Mouse (Mus musculus): ENCODE data around the gene Vmn2r11. TPM values are rescaled to one million over a fixed set of nuclear protein-coding genes. Genes with fewer than 3 reads are reported as not detected.
"Not testable (repeated sequence)": the region's sequence is repeated elsewhere in the genome, so short reads cannot be mapped to it uniquely, and the experiment has no call there.

The Vmn2r11 gene
- total RNA-seq (2022): under 1 TPM in 1 of 4 experiments, not detected in 3; 0.06 TPM

- not testable (repeated sequence) for DNase-seq
Observed at GRCm38 (mm10) chr5:109059469-109059868, at the start of gene Vmn2r11. Gene Vmn2r11, minus strand, starts transcription at chr5:109059569.

GRCm38 (mm10) chr5:109097850-109098249 lies 38.5 kb upstream of the Vmn2r11 start, which contains the start of gene Vmn2r12:
Gene Vmn2r12, minus strand, starts transcription at chr5:109097950.
- not testable (repeated sequence) for DNase-seq

GRCm38 (mm10) chr5:109096482-109096881 lies 37.1 kb upstream of the Vmn2r11 start:
- not testable (repeated sequence) for DNase-seq

- DNase-seq: not testable (repeated sequence)
Observed at GRCm38 (mm10) chr5:109072016-109072415, 12.6 kb upstream of the Vmn2r11 start.

- peak; percentile 8 for DNase-seq
Observed at GRCm38 (mm10) chr5:109055286-109055685, 4.1 kb downstream of the Vmn2r11 start.

GRCm38 (mm10) chr5:109032591-109032990 lies 26.8 kb downstream of the Vmn2r11 start:
- DNase-seq: peak; percentile 1

GRCm38 (mm10) chr5:109006427-109006826 lies 52.9 kb downstream of the Vmn2r11 start, which contains the start of gene Vmn2r10:
Gene Vmn2r10, minus strand, starts transcription at chr5:109006527.
- not testable (repeated sequence) for DNase-seq

Other genes starting within 250 kb of the Vmn2r11 start
- gene Vmn2r9, start 207.0 kb downstream of the Vmn2r11 start, total RNA-seq (2022): not detected
- gene Vmn2r10, start 53.0 kb downstream of the Vmn2r11 start, total RNA-seq (2022): not detected
- not detected for gene Vmn2r12, start 38.4 kb upstream of the Vmn2r11 start, total RNA-seq (2022)
- under 1 TPM in 3 of 4 experiments, not detected in 1; 0.06 to 0.13 (median 0.12) TPM for gene Vmn2r13, start 132.6 kb upstream of the Vmn2r11 start, total RNA-seq (2022)
- not detected for gene Vmn2r14, start 165.1 kb upstream of the Vmn2r11 start, total RNA-seq (2022)
- under 1 TPM in 1 of 4 experiments, not detected in 3; 0.08 TPM for gene Vmn2r15, start 238.1 kb upstream of the Vmn2r11 start, total RNA-seq (2022)

Measured in adrenal gland, adult 8-10 months (tissue).